Mouse (Mus musculus) liver, adult 2 months (tissue): ENCODE data around the gene Mboat2.

Source experiments
- CTCF ChIP-seq: fragments of 200-500 bp; IDR thresholded peaks from 2 replicates; pipeline ENCODE4 v1.5.1; 2011; ENCODE audit warnings: low read depth, low read length, control low read depth
- POLR2A ChIP-seq: fragments of 200-500 bp; IDR thresholded peaks from 2 replicates; pipeline ENCODE4 v1.6.1; 2011; ENCODE audit warnings: low read length, control low read depth; ENCODE audit not compliant: insufficient read depth; ENCODE audit errors: extremely low read depth

DNA sequence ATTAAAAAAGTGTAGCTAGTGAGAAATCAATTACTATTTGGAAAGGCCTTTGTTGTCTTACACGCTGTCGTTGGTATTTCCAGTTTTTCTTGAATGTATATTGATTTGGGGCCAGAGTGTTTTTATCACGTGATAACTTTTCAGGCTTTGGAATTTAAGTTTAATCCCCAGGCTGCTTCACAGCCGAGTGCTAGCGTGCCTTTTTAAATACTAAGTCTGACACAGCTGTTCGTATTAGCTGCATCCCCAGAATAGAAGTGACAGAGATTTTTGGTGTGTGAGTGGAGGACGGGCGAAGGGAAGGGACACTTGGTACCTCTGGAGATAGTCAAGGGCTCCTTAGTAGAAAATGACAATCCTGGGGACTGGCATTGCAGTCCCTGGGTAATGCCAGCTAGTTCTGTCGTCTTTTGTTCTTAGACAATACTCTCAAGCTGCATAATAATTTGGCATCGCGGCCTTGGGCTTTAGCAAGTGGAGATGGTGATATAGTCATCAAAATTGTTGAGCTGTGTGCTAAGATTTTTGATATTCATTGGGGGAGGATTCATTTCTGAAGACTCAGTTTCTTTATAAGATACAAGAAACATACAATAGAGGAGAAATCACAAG lies 11.7 kb downstream of the Mboat2 start:
- TF ChIP-seq CTCF (no peak), POLR2A (no peak)
